Mouse (Mus musculus) adrenal gland, adult 18-20 months (tissue): ENCODE data around the gene Car5a. TPM values are rescaled to one million over a fixed set of nuclear protein-coding genes. Genes with fewer than 3 reads are reported as not detected.

Source experiments
- DNase-seq, 2 experiments: peaks; one replicate each; pipeline ENCODE4 v3.0.0; 2021 to 2022; ENCODE audit warnings: low spot score in 2 of 2
- total RNA-seq, 2 experiments: library from RNA; stranded (reverse); gene quantifications; 1 replicate in 1 of 2; 2 replicates in 1 of 2; pipeline ENCODE4 v1.2.3; 2021

The Car5a gene
- total RNA-seq, 2 experiments from 2014 or later = not detected

DNA sequence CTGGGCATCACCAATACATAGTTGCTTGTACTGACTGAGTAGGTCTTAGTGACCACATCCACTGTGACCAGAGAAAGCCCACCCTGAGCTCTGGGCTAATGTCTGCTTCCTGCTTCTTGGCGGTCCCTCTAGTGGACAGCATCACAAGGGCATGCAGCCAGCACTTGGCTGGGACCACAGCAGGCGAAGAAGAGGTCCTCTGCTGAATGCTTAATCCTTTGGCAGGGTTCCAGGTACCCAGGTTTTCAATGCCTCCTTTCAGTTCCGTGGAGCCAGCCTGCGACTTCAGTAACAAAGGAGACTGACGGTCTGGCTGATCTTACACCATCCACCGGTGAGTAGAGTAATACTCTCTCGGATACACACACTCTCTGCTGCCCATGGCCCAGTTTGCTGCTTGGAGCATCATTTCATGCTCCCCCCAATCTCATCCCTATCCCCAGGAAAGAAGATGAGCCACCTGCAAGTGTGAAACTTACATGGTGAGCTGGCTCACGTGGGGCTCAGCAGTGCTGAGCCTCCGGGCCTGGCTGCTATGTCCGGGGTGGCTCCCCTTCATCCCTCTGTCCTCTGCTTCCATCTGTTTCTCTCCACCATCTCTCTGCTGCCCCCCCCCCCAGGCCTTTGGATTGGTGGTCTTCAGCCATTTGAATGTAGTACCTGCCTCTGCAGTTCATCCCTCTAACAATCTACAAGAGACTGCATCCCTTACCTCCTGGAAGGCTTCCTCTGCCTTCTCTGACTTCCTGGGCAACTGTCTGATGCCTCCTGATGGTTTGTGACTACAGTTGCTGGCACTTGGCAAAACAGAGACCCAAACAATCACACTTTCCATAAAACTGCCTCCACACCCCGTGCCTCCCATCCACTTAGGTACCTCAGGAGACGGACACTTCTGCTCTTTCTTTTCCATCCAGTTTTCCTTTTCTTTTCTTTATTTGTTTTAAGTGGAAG is 9.1 kb downstream of the Car5a start:
- no peak for DNase-seq

- no peak for DNase-seq
Measured at GRCm38 (mm10) chr8:121934923-121935322, 9.8 kb downstream of the Car5a start.

DNA sequence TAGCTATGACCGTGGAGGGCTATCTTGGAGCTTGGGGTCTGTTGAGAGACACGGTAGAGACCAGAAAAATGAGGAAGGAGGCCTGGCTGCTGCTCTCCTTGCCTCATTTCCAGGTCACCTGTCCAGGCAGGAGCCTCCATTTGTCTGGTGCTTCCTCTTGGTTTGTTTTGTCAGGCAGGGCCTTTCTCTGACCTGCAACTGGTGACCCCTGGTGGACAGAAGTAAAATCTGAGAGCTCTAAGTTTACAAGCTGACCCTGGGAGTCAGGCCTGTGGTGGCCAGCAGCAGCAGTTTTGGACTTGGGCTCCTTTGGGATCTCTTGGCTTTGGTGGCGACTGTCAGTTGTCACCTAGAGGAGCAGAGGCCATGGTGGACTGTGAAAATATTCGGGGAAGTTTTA is 10.2 kb downstream of the Car5a start:
- peak in 1 of 2 experiments; percentile 28 for DNase-seq

DNA sequence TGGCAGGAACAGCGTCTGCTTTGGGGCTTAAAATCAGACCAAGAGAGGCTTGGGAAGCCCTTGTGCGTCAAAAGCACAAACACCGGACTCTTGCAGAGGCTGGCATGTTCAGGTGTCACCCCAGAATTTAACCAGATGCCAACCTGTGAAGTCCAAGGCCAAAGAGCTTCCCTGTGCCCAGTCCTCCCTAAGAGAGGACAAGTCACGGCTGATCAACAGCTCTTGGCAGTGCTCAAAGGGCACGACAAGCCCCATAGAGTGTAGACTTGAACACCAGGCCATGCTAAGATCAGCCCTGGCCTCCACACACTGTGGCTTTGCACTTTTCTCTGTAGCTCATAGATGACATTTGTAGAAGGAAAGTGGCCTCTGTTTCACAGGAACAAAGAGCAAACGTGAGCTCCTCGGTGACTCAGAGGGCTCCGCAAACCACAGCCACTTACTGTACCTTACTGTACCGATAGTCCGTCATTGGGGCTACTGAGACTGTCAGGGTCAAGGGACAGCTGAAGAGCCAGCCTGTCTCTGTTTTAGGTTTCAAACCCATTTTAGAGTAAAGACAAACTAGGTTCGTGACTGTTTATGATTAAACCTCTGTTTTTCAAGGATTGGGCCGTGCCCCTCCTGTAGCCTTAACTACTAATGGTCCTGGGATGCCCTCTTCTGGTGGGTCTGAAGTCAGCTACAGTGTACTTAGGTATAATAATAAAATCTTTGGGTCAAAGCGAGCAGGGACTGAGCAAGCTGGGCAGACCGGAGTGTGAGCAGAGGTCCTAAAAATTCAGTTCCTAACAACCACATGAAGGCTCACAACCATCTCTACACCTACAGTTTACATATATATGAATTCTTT is 11.8 kb downstream of the Car5a start:
- DNase-seq = peak in 1 of 2 experiments; percentile 32

GRCm38 (mm10) chr8:121932026-121932667 is 12.6 kb downstream of the Car5a start:
- peak in 1 of 2 experiments; percentile 47 for DNase-seq

- no peak for DNase-seq
Measured at GRCm38 (mm10) chr8:121931571-121931970, 13.1 kb downstream of the Car5a start.

DNA sequence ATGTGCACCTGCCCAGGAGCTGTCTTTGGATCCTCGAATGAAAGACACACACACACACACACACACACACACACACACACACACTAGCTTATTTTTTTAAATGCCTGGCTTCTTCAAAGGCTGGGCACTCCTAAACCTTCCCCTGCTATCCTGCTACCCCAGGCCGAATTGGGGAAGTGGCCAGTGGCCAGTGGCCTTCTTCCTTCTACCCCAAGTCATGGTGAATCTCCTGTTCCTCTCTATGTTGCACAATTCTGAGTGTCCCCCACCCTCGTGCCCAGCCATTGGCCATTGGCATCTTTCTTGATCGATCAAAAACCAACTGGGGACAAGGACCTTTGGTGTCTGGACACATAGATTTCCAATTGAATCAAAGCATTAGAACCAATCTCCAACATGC is 14.7 kb downstream of the Car5a start:
- DNase-seq = no peak

DNA sequence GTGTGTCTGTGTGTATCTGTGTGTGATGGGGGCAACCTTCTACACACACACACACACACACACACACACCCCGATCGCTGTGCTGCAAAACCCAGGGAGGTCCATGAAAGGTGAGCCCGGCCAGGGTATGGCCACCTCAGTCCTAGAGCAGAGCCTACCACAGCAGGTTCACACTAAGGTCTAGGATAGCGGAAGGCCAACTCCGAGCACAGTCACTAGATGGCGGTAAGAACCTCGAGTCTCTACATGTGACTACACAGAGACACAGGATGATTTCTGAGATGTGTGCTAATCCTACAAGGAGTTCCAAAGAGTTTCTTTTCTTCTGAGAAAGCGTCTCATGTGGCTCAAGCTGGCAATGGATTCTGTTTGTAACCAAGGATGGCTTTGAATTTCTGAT is 17.4 kb downstream of the Car5a start:
- peak in 1 of 2 experiments; percentile 35 for DNase-seq

GRCm38 (mm10) chr8:121926266-121926665 is 18.4 kb downstream of the Car5a start:
- no peak for DNase-seq

DNA sequence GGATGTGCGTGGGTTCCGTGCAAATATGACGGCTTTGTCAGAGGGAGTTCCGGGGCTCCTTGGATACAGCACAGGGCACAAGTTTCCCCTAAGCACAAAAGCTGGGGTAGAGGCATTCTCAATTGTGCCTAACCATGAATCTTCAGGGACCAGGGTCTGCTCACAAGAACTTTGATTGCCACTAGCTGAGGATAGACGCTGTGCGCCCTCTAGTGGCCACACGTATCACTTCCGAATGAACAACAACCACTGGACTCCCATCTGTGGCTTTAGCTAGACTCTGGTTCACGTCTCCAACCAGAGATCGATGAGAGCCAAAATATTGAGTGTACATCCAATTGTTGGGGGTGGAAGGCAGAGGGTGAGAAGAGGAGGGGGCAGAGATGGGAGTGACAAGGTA is 19.1 kb downstream of the Car5a start:
- DNase-seq = peak; percentile 74 to 79

DNA sequence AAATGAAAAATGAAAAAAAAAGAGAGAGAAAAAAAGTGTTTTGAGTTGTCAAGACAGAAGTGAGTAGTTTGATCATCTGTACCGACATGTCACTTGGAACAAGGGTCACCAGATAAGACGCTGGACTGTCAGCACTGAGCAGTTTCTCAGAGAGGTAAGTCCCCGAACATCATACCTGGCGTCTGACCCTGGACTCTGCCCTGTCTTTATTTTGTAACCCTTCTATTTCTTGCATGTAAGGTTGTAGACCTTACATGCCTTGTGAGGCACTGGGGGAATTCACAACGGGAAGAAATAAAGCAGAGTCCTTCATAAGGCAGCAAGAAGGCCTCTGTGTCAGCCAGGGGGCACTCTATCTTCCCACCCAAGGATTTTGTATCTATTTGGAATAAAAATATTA is 20.0 kb downstream of the Car5a start:
- no peak for DNase-seq

DNA sequence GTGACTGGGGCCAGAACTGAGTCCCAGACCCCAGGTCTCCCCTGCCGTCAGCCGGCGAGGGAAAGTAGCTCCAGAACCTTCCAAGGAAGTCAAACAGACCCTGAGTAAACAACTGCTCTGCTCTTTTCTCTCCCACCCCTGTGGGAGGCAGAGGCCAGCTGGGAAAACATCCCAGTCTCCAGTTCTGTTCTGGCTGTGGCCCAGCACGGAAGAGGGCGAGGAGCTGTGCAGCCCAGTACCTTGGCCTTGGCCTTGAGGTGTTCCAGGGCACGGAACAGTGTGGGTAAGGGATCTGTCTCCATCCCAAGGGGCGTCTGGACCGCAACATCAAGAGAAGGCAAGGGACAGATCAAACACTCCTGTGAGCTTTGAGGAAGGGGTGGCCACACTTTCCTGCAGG is 22.6 kb downstream of the Car5a start:
- DNase-seq = no peak

GRCm38 (mm10) chr8:121921582-121921981 is 23.1 kb downstream of the Car5a start:
- DNase-seq = no peak

- DNase-seq = no peak
Measured at GRCm38 (mm10) chr8:121919731-121920130, 25.0 kb downstream of the Car5a start.

- DNase-seq = no peak
Measured at GRCm38 (mm10) chr8:121919158-121919557, 25.5 kb downstream of the Car5a start.

GRCm38 (mm10) chr8:121913378-121913777 is 31.3 kb downstream of the Car5a start:
- DNase-seq = no peak

- no peak for DNase-seq
Measured at GRCm38 (mm10) chr8:121912831-121913230, 31.9 kb downstream of the Car5a start.

DNA sequence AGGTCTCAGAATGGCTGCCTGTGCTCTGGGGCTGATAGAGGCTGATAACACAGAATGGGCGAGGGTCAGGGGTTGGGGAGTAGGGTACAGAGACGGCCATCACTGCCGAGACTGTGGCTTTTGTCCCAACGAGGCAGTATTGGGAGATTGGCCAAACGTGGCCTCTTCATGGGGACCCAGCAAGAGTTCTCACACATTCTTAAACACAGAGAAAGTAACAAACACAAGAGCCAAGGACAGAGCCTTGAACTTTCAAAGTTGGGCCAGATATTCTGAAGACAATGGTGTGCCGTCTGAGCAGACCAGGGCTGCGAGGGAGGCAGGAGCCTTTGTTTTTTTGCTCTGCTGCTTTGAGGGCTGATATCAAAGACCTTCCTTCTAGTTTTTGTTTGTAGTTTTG is 32.7 kb downstream of the Car5a start:
- DNase-seq = no peak

DNA sequence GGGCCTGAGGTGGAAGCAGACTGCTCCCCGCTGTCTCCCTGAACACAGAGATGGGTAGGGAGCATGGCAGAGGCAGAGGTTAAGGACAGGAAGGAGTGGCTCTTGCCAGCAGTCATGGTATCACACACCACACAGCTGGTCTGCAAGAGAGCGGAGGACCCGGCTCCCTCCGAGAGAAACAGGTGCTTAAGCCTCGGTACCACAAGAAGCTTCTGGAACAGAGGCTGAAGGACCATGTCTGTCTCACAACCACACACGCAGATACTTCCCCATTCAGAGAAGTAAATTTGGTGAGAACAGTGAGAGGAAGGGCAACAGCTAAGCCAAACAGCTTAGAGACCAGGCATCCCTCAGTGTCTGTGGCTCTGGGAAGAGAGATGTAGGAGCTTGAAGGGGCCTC is 33.3 kb downstream of the Car5a start:
- no peak for DNase-seq

GRCm38 (mm10) chr8:121909663-121910062 is 35.0 kb downstream of the Car5a start:
- peak; percentile 72 to 78 for DNase-seq

DNA sequence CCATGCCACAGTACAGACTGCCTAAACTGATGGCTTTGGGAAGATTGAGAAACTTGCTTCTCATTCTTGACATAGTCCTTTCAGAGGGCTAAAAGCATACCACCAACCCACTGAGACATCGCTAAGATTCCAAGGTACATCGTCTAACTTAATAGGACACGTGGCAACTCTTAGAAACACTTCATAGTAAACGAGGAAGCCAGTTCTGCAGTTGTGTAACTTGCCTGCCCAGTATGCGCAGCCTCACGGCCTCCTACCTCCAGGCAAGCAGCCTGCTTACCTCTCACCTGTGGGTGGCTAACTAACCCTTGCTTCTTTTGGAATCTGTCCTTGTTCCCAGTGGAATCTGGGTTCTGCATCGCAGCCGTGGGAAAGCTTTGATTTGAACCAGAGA is 35.6 kb downstream of the Car5a start:
- no peak for DNase-seq
